Mouse (Mus musculus): ENCODE measurements at regions not wholly inside any gene's neighbourhood (a gene's known extent, or its start where the extent isn't known, plus 50 kb on each side); places are given as distances from the start of the nearest gene placed in this dataset.

GRCm38 (mm10) chr11:45058658-45059057, 441.5 kb downstream of the Ebf1 start:
- Histone ChIP-seq H3K4me3 (ENCODE audit: low read depth, low read length) (no peak overlapping the region), H3K9me3 (ENCODE audit: control insufficient read depth, low read length) (no peaks in the 10 kb centered on the region), H3K36me3 (ENCODE audit: control insufficient read depth, insufficient read depth, low read length) (no peaks in the 10 kb centered on the region), H3K9ac (ENCODE audit: low read length) (no peak overlapping the region), H3K4me1 (replicated peaks; ENCODE audit: control insufficient read depth, insufficient read depth, low read length) (no peaks in the 10 kb centered on the region), H3K27ac (ENCODE audit: low read depth, low read length) (no peak overlapping the region), H3K4me2 (ENCODE audit: low read depth, low read length, severe bottlenecking) (no peak overlapping the region), H3K27me3 (ENCODE audit: control insufficient read depth, insufficient read depth, low read length) (no peaks in the 10 kb centered on the region)
- WGBS: 85% methylated on average over 1 of the region's 1 CpGs
- ATAC-seq (replicated peaks; ENCODE audit: low FRiP score) (no peak), DNase-seq (ENCODE audit: low spot score) (no peak)

DNA sequence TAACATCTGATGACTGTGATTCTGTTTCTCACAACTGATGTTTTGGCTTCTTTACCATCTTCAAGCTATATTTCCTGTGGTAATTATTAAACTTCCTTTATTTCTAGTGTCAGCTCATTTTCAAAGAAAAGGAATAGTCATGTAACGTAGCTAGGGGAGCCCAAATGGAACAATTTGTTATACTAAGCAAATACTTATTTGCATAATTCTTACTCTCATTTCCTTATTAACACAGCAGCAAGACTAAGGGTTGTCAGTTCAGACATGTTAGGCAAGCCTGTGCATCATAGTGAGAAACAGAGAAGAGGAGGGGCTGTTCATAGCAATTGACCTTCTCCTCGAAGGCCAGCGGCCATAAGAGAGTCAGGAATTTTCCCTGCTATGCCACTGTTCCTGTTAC, 449.5 kb downstream of the Ebf1 start:
- no peaks in the 10 kb centered on the region for H3K4me1 ChIP-seq (replicated peaks; ENCODE audit: control insufficient read depth, insufficient read depth, low read length)
- WGBS: 83% methylated on average over 3 of the region's 3 CpGs
- no peak overlapping the region for H3K9ac ChIP-seq (ENCODE audit: low read length)
- H3K4me3 ChIP-seq (ENCODE audit: low read depth, low read length): no peak overlapping the region
- DNase-seq (ENCODE audit: low spot score): no peak
- no peaks in the 10 kb centered on the region for H3K9me3 ChIP-seq (ENCODE audit: control insufficient read depth, low read length)
- no peak for ATAC-seq (replicated peaks; ENCODE audit: low FRiP score)
- no peak overlapping the region for H3K27ac ChIP-seq (ENCODE audit: low read depth, low read length)
- H3K36me3 ChIP-seq (ENCODE audit: control insufficient read depth, insufficient read depth, low read length): no peaks in the 10 kb centered on the region
- no peak overlapping the region for H3K4me2 ChIP-seq (ENCODE audit: low read depth, low read length, severe bottlenecking)
- no peaks in the 10 kb centered on the region for H3K27me3 ChIP-seq (ENCODE audit: control insufficient read depth, insufficient read depth, low read length)

GRCm38 (mm10) chr11:45070280-45070679, 453.2 kb downstream of the Ebf1 start:
- Histone ChIP-seq H3K27ac (ENCODE audit: low read depth, low read length) (no peak overlapping the region), H3K4me1 (replicated peaks; ENCODE audit: control insufficient read depth, insufficient read depth, low read length) (no peaks in the 10 kb centered on the region), H3K36me3 (ENCODE audit: control insufficient read depth, insufficient read depth, low read length) (no peaks in the 10 kb centered on the region), H3K4me2 (ENCODE audit: low read depth, low read length, severe bottlenecking) (no peak overlapping the region), H3K9me3 (ENCODE audit: control insufficient read depth, low read length) (no peaks in the 10 kb centered on the region), H3K4me3 (ENCODE audit: low read depth, low read length) (no peak overlapping the region), H3K9ac (ENCODE audit: low read length) (no peak overlapping the region), H3K27me3 (ENCODE audit: control insufficient read depth, insufficient read depth, low read length) (no peaks in the 10 kb centered on the region)
- ATAC-seq (replicated peaks; ENCODE audit: low FRiP score) (no peak), DNase-seq (ENCODE audit: low spot score) (no peak)
- WGBS: 84% methylated on average over 1 of the region's 1 CpGs

GRCm38 (mm10) chr11:45071195-45071594, 454.1 kb downstream of the Ebf1 start:
- ATAC-seq (replicated peaks; ENCODE audit: low FRiP score) (no peak), DNase-seq (ENCODE audit: low spot score) (no peak)
- 80% methylated on average over 2 of the region's 2 CpGs for WGBS
- Histone ChIP-seq H3K27me3 (ENCODE audit: control insufficient read depth, insufficient read depth, low read length) (no peaks in the 10 kb centered on the region), H3K9ac (ENCODE audit: low read length) (no peak overlapping the region), H3K4me3 (ENCODE audit: low read depth, low read length) (no peak overlapping the region), H3K36me3 (ENCODE audit: control insufficient read depth, insufficient read depth, low read length) (no peaks in the 10 kb centered on the region), H3K4me2 (ENCODE audit: low read depth, low read length, severe bottlenecking) (no peak overlapping the region), H3K4me1 (replicated peaks; ENCODE audit: control insufficient read depth, insufficient read depth, low read length) (no peaks in the 10 kb centered on the region), H3K9me3 (ENCODE audit: control insufficient read depth, low read length) (no peaks in the 10 kb centered on the region), H3K27ac (ENCODE audit: low read depth, low read length) (no peak overlapping the region)

GRCm38 (mm10) chr11:45084506-45085037, 467.5 kb downstream of the Ebf1 start:
- no peak for DNase-seq (ENCODE audit: low spot score)
- Histone ChIP-seq H3K4me1 (replicated peaks; ENCODE audit: control insufficient read depth, insufficient read depth, low read length) (no peaks in the 10 kb centered on the region), H3K27ac (ENCODE audit: low read depth, low read length) (no peak overlapping the region), H3K9ac (ENCODE audit: low read length) (no peak overlapping the region), H3K9me3 (ENCODE audit: control insufficient read depth, low read length) (no peaks in the 10 kb centered on the region), H3K36me3 (ENCODE audit: control insufficient read depth, insufficient read depth, low read length) (no peaks in the 10 kb centered on the region), H3K4me3 (ENCODE audit: low read depth, low read length) (no peak overlapping the region), H3K4me2 (ENCODE audit: low read depth, low read length, severe bottlenecking) (no peak overlapping the region), H3K27me3 (ENCODE audit: control insufficient read depth, insufficient read depth, low read length) (no peaks in the 10 kb centered on the region)
- no peak for ATAC-seq (replicated peaks; ENCODE audit: low FRiP score)
- WGBS: 75% methylated on average over 4 of the region's 4 CpGs

DNA sequence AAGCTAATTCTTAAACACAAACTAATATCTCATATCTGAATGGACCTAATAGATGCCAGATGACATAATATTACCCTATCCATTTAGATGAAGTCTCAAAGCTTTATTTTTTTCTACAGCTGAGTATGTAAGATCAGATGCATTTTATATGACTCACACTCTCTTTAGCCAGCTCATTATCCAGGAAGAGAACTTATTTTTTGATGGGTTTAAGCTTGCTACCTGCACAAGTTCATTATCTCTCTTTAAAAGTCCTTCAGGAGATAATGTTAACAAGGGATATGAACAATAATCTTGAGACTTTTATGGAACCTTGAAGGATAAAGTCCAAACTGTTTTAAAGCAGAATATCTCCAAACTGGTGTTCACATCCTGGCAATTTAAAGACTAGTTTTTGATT, 468.0 kb downstream of the Ebf1 start:
- H3K4me1 ChIP-seq (replicated peaks; ENCODE audit: control insufficient read depth, insufficient read depth, low read length): no peaks in the 10 kb centered on the region
- no peak overlapping the region for H3K4me3 ChIP-seq (ENCODE audit: low read depth, low read length)
- ATAC-seq (replicated peaks; ENCODE audit: low FRiP score) (no peak), DNase-seq (ENCODE audit: low spot score) (no peak)
- no peak overlapping the region for H3K27ac ChIP-seq (ENCODE audit: low read depth, low read length)
- no peaks in the 10 kb centered on the region for H3K27me3 ChIP-seq (ENCODE audit: control insufficient read depth, insufficient read depth, low read length)
- no peaks in the 10 kb centered on the region for H3K36me3 ChIP-seq (ENCODE audit: control insufficient read depth, insufficient read depth, low read length)
- H3K4me2 ChIP-seq (ENCODE audit: low read depth, low read length, severe bottlenecking): no peak overlapping the region
- no peak overlapping the region for H3K9ac ChIP-seq (ENCODE audit: low read length)
- no peaks in the 10 kb centered on the region for H3K9me3 ChIP-seq (ENCODE audit: control insufficient read depth, low read length)

DNA sequence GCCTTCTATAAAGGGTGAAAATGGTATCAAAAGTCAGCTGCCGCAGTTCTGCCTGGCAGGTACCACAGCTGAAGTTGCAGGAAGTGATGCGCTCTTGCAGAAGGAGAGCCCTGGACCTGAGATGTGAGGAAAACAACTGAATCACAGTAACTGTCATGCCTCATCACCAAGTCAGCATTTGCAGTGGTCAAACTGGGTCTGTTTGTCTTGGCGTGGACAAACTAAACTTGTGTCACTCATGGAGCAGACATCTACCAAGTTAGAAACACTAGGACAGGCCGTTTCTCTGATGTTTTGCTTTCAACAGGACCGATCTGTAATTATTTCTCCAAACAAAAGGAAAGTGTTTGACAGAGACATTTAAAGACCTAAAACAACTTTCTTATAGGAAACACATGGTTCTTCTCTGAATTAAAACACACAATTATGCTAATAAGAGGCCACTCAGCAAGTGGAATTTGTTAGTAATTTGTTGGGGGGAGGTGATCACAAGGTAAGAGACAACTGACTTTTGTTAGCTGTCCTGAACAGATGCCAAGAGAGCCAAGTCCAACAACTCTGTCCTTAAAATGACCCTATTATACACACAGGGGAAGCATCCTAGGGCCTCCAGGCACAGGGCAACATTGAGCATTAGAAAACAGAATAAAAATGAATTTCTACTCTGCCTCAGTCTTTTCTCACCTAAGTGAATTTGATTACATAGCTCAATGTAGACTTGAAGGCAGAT, 470.2 kb downstream of the Ebf1 start:
- WGBS: 69% methylated on average over 5 of the region's 5 CpGs
- no peak for DNase-seq (ENCODE audit: low spot score)

GRCm38 (mm10) chr11:45088286-45088685, 471.2 kb downstream of the Ebf1 start:
- Histone ChIP-seq H3K9ac (ENCODE audit: low read length) (no peak overlapping the region), H3K4me3 (ENCODE audit: low read depth, low read length) (no peak overlapping the region), H3K4me2 (ENCODE audit: low read depth, low read length, severe bottlenecking) (no peak overlapping the region), H3K27ac (ENCODE audit: low read depth, low read length) (no peak overlapping the region), H3K27me3 (ENCODE audit: control insufficient read depth, insufficient read depth, low read length) (no peaks in the 10 kb centered on the region), H3K4me1 (replicated peaks; ENCODE audit: control insufficient read depth, insufficient read depth, low read length) (no peaks in the 10 kb centered on the region), H3K36me3 (ENCODE audit: control insufficient read depth, insufficient read depth, low read length) (no peaks in the 10 kb centered on the region), H3K9me3 (ENCODE audit: control insufficient read depth, low read length) (no peaks in the 10 kb centered on the region)
- WGBS: 91% methylated on average over 1 of the region's 1 CpGs
- ATAC-seq (replicated peaks; ENCODE audit: low FRiP score): no peak
- DNase-seq (ENCODE audit: low spot score): no peak

More for the DNA sequence above, 470.2 kb downstream of the Ebf1 start:
- Histone ChIP-seq H3K4me2 (ENCODE audit: low read depth, low read length, severe bottlenecking) (no peak overlapping the region), H3K4me1 (replicated peaks; ENCODE audit: control insufficient read depth, insufficient read depth, low read length) (no peaks in the 10 kb centered on the region), H3K4me3 (ENCODE audit: low read depth, low read length) (no peak overlapping the region), H3K27me3 (ENCODE audit: control insufficient read depth, insufficient read depth, low read length) (no peaks in the 10 kb centered on the region), H3K9me3 (ENCODE audit: control insufficient read depth, low read length) (no peaks in the 10 kb centered on the region), H3K27ac (ENCODE audit: low read depth, low read length) (no peak overlapping the region), H3K9ac (ENCODE audit: low read length) (no peak overlapping the region), H3K36me3 (ENCODE audit: control insufficient read depth, insufficient read depth, low read length) (no peaks in the 10 kb centered on the region)
- no peak for ATAC-seq (replicated peaks; ENCODE audit: low FRiP score)

DNA sequence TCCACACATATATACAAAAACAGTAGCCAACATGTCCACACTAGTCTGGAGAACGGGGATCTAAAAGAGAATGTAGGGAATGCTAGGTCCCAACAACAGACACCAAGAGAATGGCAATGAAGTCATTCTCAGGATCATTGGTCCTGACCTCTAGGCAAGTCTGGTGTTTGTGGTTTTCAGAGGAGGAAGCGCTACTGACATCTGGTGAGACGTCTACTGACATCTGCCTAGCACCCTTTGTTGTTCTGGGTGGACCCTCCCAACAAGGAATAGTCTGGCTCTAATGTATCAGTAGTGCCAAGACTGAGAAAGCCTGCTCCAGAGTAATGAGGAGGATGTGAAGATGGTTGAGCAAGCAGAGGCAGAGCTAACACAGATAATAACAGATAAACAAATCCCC, 472.4 kb downstream of the Ebf1 start:
- no peak overlapping the region for H3K4me2 ChIP-seq (ENCODE audit: low read depth, low read length, severe bottlenecking)
- H3K4me3 ChIP-seq (ENCODE audit: low read depth, low read length): no peak overlapping the region
- no peak for DNase-seq (ENCODE audit: low spot score)
- no peaks in the 10 kb centered on the region for H3K4me1 ChIP-seq (replicated peaks; ENCODE audit: control insufficient read depth, insufficient read depth, low read length)
- WGBS: 84% methylated on average over 3 of the region's 3 CpGs
- no peaks in the 10 kb centered on the region for H3K36me3 ChIP-seq (ENCODE audit: control insufficient read depth, insufficient read depth, low read length)
- H3K9ac ChIP-seq (ENCODE audit: low read length): no peak overlapping the region
- H3K27me3 ChIP-seq (ENCODE audit: control insufficient read depth, insufficient read depth, low read length): no peaks in the 10 kb centered on the region
- H3K9me3 ChIP-seq (ENCODE audit: control insufficient read depth, low read length): no peaks in the 10 kb centered on the region
- H3K27ac ChIP-seq (ENCODE audit: low read depth, low read length): no peak overlapping the region
- no peak for ATAC-seq (replicated peaks; ENCODE audit: low FRiP score)

Data from forebrain, embryonic 11.5 days (tissue).